Mouse (Mus musculus) MEL-GATA-1-ER (cell line): ENCODE measurements around the gene Men1.

ENCODE experiments used
- DNase-seq: peaks from one replicate; pipeline ENCODE4 v3.0.0-alpha.2; 2012; ENCODE audit warnings: low read depth; ENCODE audit errors: extremely low read depth

The Men1 gene

GRCm38 (mm10) chr19:6364317-6364725, 29.5 kb downstream of the Men1 start:
- DNase-seq: peak; percentile 65

GRCm38 (mm10) chr19:6364842-6365241, 30.1 kb downstream of the Men1 start:
- DNase-seq: peak; percentile 44

- DNase-seq: peak; percentile 51
These were observed 35.4 kb downstream of the Men1 start for GRCm38 (mm10) chr19:6370175-6370574.

GRCm38 (mm10) chr19:6372433-6372832, 37.7 kb downstream of the Men1 start:
- no peak for DNase-seq

- DNase-seq: no peak
These were observed 39.0 kb downstream of the Men1 start for GRCm38 (mm10) chr19:6373539-6374400.

GRCm38 (mm10) chr19:6374571-6374970, 39.8 kb downstream of the Men1 start:
- no peak for DNase-seq

- DNase-seq: no peak
These were observed 40.9 kb downstream of the Men1 start for GRCm38 (mm10) chr19:6375423-6376254.

GRCm38 (mm10) chr19:6376255-6376564, 41.4 kb downstream of the Men1 start:
- no peak for DNase-seq

GRCm38 (mm10) chr19:6376643-6377042, 41.9 kb downstream of the Men1 start:
- DNase-seq: no peak

- DNase-seq: no peak
These were observed 42.7 kb downstream of the Men1 start for GRCm38 (mm10) chr19:6377327-6378040.

GRCm38 (mm10) chr19:6380411-6381166, 45.8 kb downstream of the Men1 start:
- no peak for DNase-seq

GRCm38 (mm10) chr19:6381238-6381637, 46.5 kb downstream of the Men1 start:
- no peak for DNase-seq

GRCm38 (mm10) chr19:6382323-6382924, 47.6 kb downstream of the Men1 start:
- no peak for DNase-seq

GRCm38 (mm10) chr19:6383470-6383869, 48.7 kb downstream of the Men1 start:
- DNase-seq: no peak

GRCm38 (mm10) chr19:6384128-6384527, 49.3 kb downstream of the Men1 start, which contains the start of gene Pygm:
Gene Pygm (plus strand): TSS chr19:6384399.
- no peak for DNase-seq

GRCm38 (mm10) chr19:6384954-6385353, 50.2 kb downstream of the Men1 start:
- DNase-seq: no peak

- DNase-seq: no peak
These were observed 50.6 kb downstream of the Men1 start for GRCm38 (mm10) chr19:6385419-6385818.

GRCm38 (mm10) chr19:6385821-6386220, 51.0 kb downstream of the Men1 start:
- DNase-seq: no peak

GRCm38 (mm10) chr19:6386234-6386633, 51.5 kb downstream of the Men1 start:
- no peak for DNase-seq

GRCm38 (mm10) chr19:6388006-6388405, 53.2 kb downstream of the Men1 start:
- no peak for DNase-seq

- DNase-seq: no peak
These were observed 55.0 kb downstream of the Men1 start for GRCm38 (mm10) chr19:6389803-6390202.
